Mouse (Mus musculus) c-Kit-positive CD71-negative TER-119-negative erythroid progenitor cells, embryonic 14.5 days (primary cell): ENCODE measurements at regions not wholly inside any gene's neighbourhood (a gene's known extent, or its start where the extent isn't known, plus 50 kb on each side); places are given as distances from the start of the nearest gene placed in this dataset.

ENCODE experiments used
- DNase-seq: peaks from one replicate; pipeline ENCODE4 v3.0.0-alpha.2; 2013; ENCODE audit warnings: low read depth

- DNase-seq: no peak
Measured at GRCm38 (mm10) chr1:71472691-71473090, 58.0 kb upstream of the Abca12 start.

- no peak for DNase-seq
Measured at GRCm38 (mm10) chr1:71483149-71483548, 68.4 kb upstream of the Abca12 start.

GRCm38 (mm10) chr1:71494576-71494975 lies 62.4 kb upstream of the Atic start:
- DNase-seq: no peak

- peak; percentile 16 for DNase-seq
Measured at GRCm38 (mm10) chr1:71505898-71506297, 51.1 kb upstream of the Atic start.

- no peak for DNase-seq
Measured at GRCm38 (mm10) chr1:71506534-71506933, 50.4 kb upstream of the Atic start.
